Mouse (Mus musculus): ENCODE measurements around the gene St3gal3.

St3gal3 gene

DNA sequence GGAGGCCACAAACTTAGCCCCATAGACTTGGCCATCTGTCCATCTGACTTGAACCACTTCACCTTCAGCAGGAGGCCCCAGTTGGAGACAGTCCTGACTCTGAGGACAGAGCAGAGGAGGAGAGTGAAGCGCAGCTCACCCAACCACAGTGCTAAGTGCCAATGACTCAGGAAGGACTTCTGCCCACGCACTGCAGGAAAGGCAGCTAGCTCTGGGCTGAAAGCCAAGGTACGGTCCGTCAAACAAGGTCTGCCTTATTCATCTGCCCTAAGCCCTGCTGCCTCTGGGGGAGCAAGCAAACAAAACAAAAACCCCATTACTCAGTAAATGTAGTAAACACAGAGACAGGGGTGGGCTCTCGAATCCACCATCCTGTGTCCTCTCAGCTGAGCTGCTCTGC is 4.2 kb upstream of the St3gal3 start:
- DNase-seq: peak; percentile 53

DNA sequence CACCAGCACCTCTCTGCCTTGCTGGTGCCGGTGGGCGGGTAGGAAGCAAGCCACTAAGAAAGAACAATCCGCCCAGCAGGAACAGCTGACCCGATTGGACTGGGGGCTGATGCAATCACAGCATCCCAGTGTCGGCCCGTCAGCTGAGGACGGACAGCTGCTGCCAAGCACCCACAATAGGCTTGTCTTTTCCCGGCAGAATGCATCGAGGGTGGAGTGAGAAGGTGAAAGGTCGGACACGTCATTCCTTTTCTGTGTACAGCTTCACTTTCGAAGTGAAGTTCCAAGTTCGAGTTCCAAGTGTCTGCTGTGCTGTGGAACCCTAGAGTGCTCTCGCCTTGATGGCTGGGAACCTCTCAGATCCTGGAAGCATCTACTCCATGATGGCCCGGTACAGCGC is 3.1 kb upstream of the St3gal3 start:
- no peak for DNase-seq

DNA sequence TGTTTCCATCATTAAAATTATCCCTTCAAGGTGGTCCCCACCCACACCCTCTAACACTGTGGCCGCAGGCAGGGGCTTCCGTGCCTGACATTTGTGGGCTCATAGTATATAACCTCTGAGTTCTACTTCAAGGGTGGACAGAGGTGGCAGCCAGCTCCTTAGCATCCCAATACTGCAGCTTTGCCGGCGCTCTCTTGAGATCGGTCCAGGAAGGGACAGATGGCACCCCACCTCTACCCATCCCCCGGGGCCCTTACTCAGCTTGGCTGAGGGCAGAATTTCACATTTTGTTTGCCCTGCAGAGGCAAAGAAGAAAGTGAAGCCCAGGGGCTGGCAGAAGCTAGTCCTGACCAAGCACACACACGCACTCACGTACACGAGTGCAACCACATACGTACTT is 2.6 kb upstream of the St3gal3 start:
- DNase-seq: no peak

DNA sequence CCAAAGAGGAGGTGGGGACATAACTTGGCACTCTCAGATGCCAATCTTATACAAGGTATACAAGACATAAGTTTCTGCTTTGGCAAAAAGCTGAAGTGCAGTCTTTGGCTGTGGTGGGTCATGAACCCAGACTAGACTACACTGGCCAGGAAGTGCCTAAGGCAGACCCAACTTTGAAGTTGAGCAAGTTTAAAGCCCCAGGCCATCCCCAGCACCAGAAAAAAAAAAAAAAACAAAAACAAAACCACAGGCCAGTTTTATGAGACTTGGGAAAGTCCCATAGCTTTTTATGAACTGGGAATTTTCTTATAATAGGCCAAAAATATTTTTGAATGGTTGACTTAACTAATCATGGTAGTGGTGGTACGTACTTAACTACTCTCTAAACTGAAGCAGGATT is 700 bp upstream of the St3gal3 start:
- no peak for DNase-seq

DNA sequence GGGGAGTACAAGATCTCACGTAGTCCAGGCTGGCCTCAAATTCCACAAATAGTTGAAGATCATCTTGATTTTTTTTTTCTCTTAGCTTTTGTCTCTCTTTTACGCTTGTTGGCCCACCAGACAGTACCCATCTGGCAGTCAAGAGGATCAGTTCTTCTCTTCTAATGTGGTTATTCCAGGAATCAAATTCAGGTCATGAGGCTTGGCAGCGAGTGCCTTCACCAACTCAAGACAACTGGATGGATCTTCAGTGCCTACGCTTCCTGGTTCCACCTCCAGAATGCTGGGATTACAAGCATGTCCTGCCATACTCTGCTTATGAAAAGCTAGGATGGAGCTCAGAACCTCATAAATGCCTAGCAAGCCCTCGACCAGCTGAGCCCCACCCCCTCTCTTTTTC is 3.4 kb downstream of the St3gal3 start:
- no peak for DNase-seq

DNA sequence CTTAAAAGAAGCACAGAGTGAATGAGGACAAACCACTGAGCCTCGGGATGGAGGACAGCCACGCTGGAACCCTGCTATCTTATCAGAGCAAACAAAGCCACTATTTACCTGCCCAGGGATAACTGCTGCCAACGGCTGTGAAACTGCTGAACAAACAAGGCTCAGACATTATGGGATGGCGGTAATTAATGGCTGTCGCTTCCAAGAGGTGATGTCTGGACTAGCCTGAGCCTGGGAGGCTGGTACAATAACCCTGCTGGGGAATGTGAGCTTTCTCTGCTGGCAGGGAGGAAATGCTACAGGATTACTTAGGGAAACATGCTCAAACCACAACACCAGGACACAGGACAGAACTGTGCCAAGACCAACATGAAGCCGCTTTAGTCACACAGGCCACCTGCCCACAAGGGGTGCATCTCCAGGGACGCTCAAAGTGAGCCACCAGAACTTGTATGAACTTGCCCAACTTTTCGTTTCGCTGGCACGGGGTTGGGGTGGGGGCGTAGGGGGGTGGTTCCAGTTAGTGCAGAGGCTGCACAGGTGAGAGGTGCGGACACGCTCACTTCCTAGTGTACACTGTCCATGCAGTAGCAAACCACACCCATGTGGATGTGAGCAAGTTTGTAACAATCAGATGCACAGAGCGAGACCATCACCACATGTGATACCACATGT is 11.5 kb downstream of the St3gal3 start:
- no peak for DNase-seq

DNA sequence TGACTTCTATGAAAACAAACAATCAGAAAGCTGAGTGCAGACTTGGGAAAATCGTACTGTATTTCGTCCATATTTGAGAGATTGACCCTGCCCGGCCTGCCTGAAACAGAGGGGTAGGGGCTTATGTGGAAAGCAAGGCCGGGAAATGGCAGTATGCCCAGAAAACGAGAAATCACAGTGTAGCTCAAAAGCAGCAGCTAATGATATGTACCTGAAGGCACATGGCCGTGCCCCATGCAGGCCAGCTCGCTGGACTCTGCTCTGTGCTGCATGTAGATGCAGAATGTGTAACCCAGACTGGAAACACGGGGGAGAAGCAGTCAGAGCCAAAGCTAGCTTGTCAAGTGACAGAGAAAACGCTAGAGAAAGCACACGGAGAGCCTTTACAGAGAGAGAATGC is 12.6 kb downstream of the St3gal3 start:
- DNase-seq: no peak

DNA sequence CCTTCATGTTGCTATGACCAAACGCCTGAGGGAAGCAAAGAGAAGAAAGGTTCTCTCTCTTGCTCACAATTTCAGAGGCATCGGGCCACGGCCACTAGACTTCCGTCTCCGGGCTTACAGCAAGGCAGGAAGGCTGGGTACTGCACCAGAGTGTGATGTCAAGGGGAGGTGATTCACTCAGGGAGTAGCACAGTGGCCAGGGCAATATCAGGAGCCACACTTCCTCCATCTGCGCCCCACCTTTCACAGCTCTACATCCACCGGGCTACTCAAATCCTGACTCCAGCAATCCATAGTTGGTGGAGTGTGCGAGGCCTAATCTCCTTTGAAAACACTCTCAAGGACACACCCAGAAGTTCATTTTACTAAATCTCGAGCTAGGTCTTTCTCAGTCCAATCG is 17.1 kb downstream of the St3gal3 start:
- no peak for DNase-seq

DNA sequence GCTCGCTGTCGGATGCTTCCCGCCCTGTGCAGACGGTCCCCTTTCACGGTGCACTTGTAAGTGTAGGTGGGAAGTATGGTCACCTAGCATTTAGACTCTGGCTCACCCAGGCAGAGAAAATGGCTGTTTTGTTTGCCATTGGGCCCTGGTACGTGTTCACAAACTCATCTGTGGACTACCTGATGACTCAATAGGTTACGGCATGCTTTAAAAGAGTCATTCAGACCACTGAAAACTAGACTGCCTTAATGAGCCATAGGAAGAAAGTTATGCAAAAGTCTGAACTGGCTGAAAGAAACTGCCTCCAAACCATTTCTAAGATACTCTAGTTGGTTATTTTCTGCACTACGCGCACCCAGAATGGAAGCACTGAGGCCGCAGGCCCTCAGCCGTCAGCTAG is 18.6 kb downstream of the St3gal3 start:
- DNase-seq: no peak

DNA sequence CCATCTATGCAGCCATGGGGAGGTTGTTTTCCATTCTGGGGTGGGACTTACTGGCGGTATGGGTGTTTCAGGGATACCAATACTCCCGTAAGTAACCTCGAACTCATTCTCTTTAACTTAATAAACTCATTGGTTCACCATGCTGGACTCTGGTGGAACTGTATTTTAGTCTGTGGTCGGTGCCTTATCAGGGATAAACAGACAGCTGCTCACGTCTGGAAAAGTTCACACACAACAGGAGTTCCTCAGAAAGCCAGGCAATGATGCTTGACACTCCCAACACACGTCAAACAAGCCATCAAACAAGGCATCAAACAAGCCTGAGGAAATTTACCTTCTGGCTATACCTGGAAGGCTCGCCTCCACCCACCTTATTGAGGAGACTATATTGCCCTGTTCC is 19.6 kb downstream of the St3gal3 start:
- no peak for DNase-seq

DNA sequence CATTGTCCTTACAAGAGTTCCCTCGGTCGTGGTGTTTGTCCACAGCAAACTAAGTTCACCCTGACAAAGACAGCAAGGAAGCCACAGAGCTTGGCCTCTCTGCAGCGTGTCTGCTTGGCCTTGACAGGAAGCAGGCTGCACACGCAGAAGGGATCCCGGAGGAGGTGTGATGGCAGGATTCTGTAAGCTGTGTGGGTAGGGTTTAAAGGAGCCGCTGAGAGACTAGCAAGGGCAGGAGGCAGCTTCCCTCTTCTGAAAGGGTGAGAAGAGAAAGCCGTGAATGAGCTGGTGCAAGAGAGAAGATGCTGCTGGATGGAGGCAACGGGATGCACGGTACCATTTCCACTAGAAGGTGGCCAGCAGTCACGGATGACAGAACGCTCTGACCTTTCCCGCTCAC is 22.1 kb downstream of the St3gal3 start:
- no peak for DNase-seq

DNA sequence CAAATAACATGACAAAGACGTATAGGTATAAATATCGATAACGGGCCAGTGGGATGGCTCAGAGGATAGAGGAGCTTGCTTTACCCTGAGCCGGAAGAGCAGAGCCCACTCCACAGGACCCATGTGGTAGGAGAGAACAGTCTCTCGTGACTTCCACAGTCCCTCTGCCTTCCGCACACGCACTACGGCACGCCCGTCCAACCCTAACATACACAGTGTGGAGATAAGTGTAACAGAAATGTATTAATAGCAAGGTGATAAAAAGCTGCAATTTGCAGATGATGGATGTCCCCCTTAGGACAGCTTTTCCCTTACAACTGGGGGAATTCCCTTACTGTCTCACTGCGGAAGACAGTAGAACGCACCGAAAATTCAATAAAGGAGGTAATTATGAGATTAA is 25.1 kb downstream of the St3gal3 start:
- no peak for DNase-seq

DNA sequence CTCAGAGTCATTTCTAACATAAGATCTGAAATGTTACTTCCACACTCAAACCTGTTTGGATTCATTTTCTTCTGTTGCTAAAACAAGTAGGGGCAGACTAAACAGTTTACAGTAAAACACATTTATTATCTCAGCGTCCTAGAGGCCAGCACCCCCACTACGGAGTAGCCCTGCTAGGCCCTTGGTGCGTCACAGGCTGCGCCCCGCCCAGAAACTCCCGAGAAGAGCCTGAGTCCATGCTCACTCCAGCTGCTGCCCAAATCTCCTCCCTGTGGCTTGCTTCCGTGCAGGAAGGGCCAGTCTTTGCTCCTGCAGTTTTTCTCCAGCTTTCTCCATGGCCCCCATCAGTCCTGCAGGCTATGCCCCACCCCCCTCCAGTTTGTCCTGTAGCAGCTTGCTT is 25.9 kb downstream of the St3gal3 start:
- DNase-seq: no peak

DNA sequence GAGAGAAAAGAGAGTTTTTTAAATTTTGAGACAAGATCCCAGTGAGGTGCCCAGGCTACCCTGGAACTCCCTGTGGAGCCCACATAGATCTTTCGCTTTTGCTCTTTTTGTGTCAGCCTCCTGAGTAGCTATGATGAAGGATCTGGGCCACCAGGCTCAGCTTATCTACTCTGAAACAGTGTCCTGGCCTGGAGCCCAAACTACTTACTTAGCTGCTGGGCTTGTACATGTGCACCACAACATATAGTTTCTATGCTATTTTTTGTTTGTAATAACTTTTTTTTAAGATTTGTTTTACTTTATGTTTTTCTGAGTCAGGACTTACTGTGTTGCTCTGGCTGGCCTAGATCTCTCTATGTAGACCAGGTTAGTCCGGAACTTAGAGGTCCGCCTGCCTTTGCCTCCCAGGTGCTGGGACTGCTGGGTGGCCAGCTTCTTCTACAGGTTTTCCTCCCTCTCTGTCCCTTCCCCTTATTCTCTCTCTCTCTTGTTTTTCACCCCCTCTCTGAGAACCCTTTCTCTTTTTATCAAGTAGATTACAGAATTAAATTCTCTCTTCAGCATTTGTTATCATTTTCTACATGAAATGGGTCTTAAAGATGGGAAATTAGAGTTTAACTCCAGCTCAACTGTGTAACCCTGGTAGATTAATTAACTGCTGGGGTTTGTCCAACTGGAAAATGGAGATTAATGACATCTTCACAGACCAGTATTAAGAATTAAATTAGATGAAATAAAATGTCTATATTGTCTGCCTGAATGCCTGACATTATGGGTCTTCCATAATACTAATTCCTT is 29.3 kb downstream of the St3gal3 start:
- DNase-seq: no peak

DNA sequence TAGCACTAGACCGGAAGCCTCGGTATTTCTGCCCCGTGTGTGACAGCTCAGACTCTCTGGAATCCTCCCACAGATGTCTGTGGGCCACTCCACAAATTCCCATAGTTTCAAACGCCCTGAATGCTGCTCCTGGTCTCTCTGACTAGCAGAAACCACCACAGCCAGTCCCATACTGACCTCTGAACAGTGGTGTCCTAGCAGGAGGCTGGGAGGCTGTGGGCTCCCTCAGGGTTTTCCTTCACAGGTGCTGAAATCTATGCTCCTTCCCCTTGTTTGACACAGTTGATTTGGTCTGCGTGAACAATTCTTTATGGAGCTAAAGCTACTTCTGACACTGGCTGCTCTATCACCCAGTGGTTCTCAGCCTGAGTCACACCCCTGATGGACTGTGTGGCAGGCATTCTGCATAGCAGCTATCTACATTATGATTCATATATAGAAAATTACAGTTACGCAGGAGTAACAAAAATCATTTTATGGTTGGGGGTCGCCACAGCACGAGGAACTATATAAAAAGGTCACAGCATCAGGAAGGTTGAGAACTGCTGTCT is 31.4 kb downstream of the St3gal3 start:
- DNase-seq: no peak

DNA sequence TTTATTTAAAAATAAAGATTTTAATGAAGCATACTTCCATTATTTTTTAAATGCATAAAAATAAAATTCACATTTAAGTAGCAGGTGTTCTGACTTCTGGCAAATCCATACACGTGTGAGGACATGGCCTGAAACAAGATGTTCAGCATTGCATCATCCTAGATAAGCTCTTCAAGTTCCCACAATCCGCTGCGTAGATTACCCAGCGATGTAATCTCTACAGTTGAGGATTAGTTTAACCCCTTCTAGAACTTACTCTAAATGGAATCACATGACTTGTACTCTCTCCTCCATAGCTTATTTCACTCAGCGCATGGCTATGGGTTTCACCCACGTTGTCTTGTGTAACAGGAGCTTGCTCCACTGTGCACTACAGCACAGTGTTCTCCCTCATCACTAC is 33.2 kb downstream of the St3gal3 start:
- DNase-seq: no peak

DNA sequence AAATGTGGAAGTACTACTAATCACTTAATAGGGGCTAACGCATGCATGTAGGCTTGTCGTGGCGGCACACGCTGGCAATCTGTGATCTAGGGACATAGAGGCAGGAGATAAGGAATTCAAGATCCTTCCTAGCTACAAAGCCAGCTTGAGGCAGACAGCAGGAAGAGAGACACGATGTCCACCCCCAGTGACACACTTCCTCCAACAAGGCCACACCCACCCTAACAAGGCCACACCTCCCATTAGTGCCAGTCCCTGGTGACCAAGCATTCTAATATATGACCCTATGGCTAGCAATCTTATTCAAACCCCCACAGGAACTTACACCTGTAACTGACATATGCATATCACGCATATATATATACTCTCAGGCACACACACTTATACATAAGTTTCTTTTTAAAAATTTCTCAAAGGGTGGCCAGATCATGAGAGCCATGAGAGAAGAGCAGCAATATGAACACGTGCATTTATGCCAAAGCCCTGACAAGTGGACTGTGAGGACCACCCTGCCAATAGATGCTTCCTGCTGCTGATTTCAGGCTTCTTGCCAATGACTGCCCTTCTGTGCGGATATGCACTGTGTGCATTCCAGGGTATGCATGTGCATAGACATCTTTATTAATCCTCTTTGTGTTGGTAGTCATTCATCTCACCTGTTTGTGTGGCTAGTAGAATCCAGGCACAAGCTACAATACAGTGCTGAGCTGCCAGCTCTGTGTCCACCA is 34.9 kb downstream of the St3gal3 start:
- DNase-seq: no peak

DNA sequence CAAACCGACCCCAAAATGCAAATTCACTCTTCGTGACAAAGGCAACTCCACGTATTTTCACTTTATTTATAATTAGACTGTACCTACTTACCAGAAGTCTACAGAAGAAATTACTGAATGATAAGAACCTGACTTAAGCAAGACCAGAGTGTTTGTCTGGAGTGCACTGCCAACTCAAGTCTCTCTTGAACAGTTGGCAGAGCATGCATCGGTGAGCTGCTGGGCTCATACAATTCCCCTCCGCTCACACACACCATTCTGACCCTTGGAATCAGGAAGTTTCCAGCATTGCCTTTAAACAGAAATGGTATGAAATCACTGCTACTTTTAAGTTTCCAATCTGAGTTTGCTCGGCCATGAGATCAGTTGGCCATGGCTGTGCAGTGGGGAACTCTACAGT is 36.1 kb downstream of the St3gal3 start:
- DNase-seq: no peak

DNA sequence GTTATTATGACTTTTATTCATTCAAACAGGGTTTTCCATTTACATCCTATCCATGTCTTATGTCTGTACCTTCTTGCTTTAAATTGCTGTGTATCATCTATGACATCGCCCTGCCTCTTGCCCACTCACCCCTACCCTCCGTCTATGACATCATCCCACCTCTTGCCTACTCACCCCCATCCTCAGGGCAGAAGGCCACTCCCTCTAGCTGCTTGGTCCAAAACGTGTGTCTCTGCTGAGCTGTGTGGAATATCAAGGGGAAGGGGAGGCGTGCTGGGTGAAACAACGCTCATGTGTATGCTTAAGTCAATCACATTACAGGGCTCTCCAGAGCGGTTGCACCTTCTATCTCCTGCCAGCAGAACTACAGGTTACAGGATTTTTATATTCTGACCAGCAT is 38.6 kb downstream of the St3gal3 start:
- DNase-seq: no peak

DNA sequence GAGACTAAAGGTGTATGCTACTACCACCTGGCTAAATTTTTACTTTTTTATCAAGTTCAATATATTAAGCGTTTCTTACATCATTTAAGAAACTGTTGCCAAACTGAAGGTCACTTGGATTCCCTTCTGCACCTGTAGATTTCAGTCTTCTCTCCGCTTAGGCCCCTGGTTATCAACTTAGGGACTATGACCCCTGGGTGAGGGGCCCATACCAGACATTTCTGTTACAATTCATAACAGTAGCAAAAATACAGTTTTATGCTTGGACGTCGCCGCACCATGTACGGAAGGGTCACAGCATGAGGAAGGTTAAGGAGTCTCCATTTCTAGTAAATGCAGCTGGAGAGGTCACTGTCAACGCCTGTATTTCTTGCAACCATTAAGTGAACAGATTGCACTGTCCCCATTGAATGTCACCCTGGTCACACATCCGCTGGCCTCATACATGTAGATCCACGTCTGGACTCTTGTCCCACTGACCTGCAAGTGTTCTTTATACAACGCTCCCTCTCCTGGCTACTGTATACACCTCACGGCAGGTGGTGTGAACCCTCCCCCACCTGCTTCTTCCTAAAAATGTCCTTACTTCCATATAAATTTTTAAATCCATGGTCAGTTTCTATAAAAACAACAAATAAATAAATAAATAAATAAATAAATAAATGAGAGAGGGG is 41.8 kb downstream of the St3gal3 start:
- DNase-seq: no peak

DNA sequence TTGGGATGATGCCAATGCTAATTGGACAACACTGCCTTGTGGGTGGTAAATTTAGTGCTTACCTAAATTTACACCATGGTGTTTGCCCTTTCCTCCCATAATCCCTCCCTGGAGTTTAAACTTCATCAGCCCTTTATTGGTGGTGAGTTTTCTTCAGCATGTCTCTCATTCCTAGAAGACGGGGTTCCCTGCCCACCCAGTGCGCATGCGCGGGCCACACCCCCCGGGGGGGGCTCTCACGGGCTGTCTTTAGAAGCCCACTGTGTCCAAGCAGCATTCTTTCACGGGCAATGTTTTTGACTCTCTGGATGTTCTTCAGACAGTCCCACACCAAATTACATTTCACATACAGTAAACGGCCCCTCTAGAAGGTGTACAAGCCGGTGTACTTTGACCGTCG is 44.3 kb downstream of the St3gal3 start:
- DNase-seq: no peak

DNA sequence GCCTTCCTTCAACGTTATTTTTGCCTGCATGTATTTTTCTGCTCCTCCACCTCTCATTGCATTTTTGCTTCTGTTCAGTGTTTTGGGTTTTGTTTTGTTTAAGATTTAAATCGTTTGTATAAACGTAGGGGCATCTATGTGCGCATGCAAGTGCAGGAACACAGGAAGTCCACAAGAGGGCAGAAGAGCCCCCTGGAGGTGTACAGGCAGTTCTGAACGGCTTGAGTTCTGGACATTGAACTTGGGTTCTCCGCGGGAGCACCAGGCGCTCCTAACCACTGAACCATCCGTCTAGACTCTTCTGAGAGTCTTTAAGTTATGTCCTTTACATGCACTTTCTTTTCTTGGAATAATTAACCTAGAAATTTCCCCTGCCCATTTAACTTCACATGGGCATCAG is 44.8 kb downstream of the St3gal3 start:
- DNase-seq: peak; percentile 31

DNA sequence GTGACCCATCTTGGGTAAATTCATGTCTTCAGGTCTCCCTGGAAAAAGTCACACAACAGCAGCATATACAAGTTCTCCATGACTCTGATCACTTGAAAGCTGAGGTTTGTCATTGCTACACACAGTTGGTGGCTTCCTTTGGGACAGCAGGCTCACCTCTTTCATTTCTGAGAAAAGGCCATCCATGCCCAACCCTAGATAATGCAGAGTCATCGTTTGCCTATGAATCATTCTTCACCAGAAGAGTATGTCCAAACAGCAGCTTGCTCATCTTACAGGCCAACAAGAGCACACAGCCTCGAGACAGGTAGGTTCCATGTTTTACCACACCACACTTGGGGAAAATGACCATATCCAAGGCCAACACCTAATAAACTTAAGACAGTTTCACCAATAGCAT is 45.9 kb downstream of the St3gal3 start:
- no peak for DNase-seq
